Mouse (Mus musculus) bone marrow, adult 2 months (tissue): ENCODE results near the gene Slc26a10. TPM values are rescaled to one million over a fixed set of nuclear protein-coding genes. Genes with fewer than 3 reads are reported as not detected.
"Not testable (repeated sequence)": the region's sequence is repeated elsewhere in the genome, so short reads cannot be mapped to it uniquely, and the experiment has no call there.

Experiments
- H3K27ac ChIP-seq: fragments of 200-500 bp; 2 replicates; pipeline ENCODE4 v1.5.1; 2012; ENCODE audit warnings: low read depth, mild to moderate bottlenecking, control low read depth, inconsistent platforms, low read length; ENCODE audit not compliant: control insufficient read depth, poor library complexity, insufficient read depth
- H3K4me1 ChIP-seq: fragments of 200-500 bp; 2 replicates; pipeline ENCODE4 v1.6.1; 2011; ENCODE audit warnings: low read length; ENCODE audit not compliant: control insufficient read depth, insufficient read depth
- H3K4me3 ChIP-seq: fragments of 200-500 bp; replicated peaks from 2 replicates; pipeline ENCODE3; 2011; ENCODE audit warnings: mild to moderate bottlenecking, low read depth, low read length, control low read depth; ENCODE audit not compliant: control insufficient read depth
- CTCF ChIP-seq: fragments of 200-500 bp; IDR thresholded peaks from 2 replicates; pipeline ENCODE4 v1.5.1; 2011; ENCODE audit warnings: low read length, control low read depth; ENCODE audit not compliant: control insufficient read depth, insufficient read depth
- POLR2A ChIP-seq: fragments of 200-500 bp; IDR thresholded peaks from 2 replicates; pipeline ENCODE4 v1.6.1; 2011; ENCODE audit warnings: low read depth, mild to moderate bottlenecking, control low read depth, low read length, borderline replicate concordance; ENCODE audit not compliant: control insufficient read depth
- WGBS: fragments of 180-500 bp; shearing (Covaris S2); methylation state at CpG from one replicate; pipeline ENCODE4 v1.1.7; 2018; 5-methylcytosine and 5-hydroxymethylcytosine counted together
- polyA plus RNA-seq: library from polyadenylated mRNA; stranded (reverse); fragments of >200 nt; gene quantifications from 2 replicates; pipeline ENCODE4 v1.2.4, GENCODE M21; 2011; ENCODE audit warnings: low replicate concordance; ENCODE audit not compliant: missing spikeins, insufficient read depth, insufficient read length

The Slc26a10 gene
- polyA plus RNA-seq, 1 experiment = not detected

DNA sequence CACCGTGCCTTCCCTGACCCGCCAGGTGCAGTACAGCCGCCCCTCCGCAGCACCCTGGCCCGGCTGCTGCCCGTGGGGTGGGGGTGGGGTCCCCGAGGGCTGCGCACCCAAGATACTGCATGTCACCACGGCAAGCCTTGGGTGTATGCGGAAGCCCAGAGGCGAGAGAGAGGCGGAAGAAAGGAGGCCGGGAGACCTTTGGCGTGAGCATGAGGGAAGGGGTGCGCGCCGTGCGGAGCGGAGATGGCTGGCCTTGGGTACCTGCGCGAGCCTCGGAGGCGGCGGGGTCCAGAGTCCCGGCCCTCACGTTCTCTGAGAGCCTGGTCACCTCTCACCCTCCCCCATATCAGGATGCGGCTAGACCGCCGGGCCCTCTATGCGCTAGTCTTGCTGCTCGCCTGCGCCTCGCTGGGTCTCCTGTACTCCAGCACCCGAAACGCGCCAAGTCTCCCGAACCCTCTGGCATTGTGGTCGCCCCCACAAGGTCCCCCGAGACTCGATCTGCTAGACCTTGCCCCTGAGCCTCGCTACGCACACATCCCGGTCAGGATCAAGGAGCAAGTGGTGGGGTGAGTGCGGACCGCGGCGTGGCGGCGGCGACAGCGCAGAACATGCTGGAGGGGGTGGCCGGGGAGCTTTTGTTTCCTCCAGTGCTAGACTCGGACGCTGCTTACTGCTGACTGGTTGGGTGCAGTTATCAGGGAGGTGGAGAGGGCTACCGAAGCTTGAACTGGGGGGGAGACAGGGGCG is 14.6 kb downstream of the Slc26a10 start:
- TF ChIP-seq POLR2A (peak; percentile 77; the same call in 1 of the 2 replicates), CTCF (no peak)
- Histone ChIP-seq H3K4me1 (peaks cover 7% of the 10 kb centered on the region; the same call in 1 of the 2 replicates), H3K27ac (peak overlapping the region; percentile 99), H3K4me3 (peak overlapping the region; percentile 93)
- under 1% methylated on average over 56 of the region's 56 CpGs for WGBS

DNA sequence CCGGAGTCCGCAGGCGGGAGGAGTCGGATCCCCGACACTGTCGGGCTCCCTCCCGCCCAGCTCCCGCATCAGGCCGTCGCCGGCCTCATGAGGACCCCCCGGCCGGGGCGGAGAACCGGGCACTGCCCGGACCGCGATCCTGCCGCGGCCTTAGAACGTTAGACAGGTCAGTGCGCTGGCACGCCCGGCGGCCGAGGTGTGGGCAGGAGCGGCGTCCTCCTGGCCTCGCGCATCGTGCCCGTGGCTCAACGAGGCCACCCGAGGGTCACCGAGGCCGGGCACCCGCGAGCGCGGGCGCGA is 15.1 kb downstream of the Slc26a10 start:
- H3K4me1 ChIP-seq = peaks cover 7% of the 10 kb centered on the region; the same call in 1 of the 2 replicates
- H3K4me3 ChIP-seq = peak overlapping the region; percentile 93
- TF ChIP-seq CTCF (no peak), POLR2A (no peak)
- WGBS = under 1% methylated on average over 42 of the region's 42 CpGs
- H3K27ac ChIP-seq = peak overlapping the region; percentile 99

DNA sequence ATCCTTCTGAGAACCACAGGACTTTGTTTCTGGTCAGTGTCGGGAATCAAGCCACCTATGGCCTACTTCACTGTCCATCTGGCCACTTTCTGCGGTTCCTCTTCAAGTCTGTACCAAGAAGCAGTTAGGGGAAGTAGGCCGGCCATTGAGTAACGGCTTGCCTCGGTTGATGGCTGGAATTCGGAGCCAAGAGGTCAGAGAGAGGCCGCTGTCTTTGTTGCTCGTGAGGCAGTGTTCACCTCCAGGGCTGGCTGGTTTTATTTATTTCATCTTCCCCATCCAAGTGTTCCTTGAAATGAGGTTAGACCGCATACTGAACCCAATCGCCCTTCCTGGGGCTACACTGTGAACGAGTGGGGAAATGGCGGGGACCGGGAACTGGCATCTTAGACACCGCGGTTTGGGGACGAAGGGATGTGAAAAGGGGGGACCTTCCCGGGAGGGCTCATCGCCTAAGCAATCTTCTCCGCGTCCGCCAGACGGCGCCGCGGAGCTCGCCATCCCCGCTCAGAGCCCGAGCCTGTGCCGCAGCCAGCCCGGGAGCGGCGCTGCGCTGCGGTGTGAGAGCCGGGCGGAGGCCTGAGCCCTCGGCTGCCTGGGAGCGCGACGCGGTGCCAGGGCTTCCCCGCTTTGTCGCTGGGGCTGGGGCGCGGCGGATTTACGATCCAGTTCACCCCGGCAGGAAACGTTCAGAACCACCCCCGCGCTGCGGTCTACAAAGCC is 15.7 kb downstream of the Slc26a10 start, which contains the start of gene B4galnt1:
TSS of gene B4galnt1 (plus strand) at position 595 of the 723 bp plus-strand sequence.
- peak within 1 kb of the TSS; percentile 99 for H3K27ac ChIP-seq
- WGBS = 2% methylated on average over 52 of the region's 52 CpGs
- H3K4me3 ChIP-seq = peak within 1 kb of the TSS; percentile 93
- peaks cover 7% of the 10 kb centered on the region; the same call in 1 of the 2 replicates for H3K4me1 ChIP-seq
- TF ChIP-seq POLR2A = peak; percentile 80; the same call in 1 of the 2 replicates
- TF ChIP-seq CTCF = peak; percentile 75

- H3K27ac ChIP-seq = no peak overlapping the region; the same call in 1 of the 2 replicates
- no peak overlapping the region for H3K4me3 ChIP-seq
- TF ChIP-seq POLR2A (no peak), CTCF (no peak)
- WGBS = 66% methylated on average over 4 of the region's 4 CpGs
- H3K4me1 ChIP-seq = peaks cover 7% of the 10 kb centered on the region; the same call in 1 of the 2 replicates
These were observed 16.3 kb downstream of the Slc26a10 start for GRCm38 (mm10) chr10:127164190-127164589.

- 10% methylated on average over 7 of the region's 7 CpGs for WGBS
- H3K4me3 ChIP-seq, H3K4me1 ChIP-seq: not testable (repeated sequence)
- H3K27ac ChIP-seq = peak overlapping the region; percentile 35; the same call in 1 of the 2 replicates
These were observed 17.6 kb downstream of the Slc26a10 start for GRCm38 (mm10) chr10:127162771-127163261.

- H3K4me3 ChIP-seq = no peak overlapping the region
- 37% methylated on average over 3 of the region's 3 CpGs for WGBS
- TF ChIP-seq POLR2A = no peak
- TF ChIP-seq CTCF = no peak
- H3K4me1 ChIP-seq = peaks cover 2% of the 10 kb centered on the region; the same call in 1 of the 2 replicates
- no peak overlapping the region for H3K27ac ChIP-seq
These were observed 19.7 kb downstream of the Slc26a10 start for GRCm38 (mm10) chr10:127160728-127161127.

DNA sequence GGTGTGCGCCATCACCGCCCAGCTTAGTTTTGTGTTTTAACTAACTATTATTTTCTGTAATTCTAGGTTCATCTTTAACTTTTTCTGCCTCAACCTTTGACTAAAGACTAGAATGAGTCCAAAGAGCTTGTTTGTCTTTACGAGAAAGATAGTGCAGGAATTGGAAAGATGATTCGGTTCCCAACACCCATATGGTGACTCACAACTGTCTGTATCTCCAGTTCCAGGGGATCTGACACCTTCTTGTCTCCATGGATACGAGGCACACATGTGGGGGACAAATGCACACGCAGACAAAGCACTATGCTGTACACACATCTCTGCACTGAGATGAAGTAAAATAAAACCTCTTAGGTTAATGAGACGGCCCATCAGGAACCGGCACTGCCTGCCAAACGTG is 20.4 kb downstream of the Slc26a10 start:
- Histone ChIP-seq H3K4me1 (peaks cover 2% of the 10 kb centered on the region; the same call in 1 of the 2 replicates), H3K4me3 (no peak overlapping the region), H3K27ac (no peak overlapping the region)
- no peak for TF ChIP-seq CTCF
- TF ChIP-seq POLR2A = no peak
- 83% methylated on average over 9 of the region's 9 CpGs for WGBS

DNA sequence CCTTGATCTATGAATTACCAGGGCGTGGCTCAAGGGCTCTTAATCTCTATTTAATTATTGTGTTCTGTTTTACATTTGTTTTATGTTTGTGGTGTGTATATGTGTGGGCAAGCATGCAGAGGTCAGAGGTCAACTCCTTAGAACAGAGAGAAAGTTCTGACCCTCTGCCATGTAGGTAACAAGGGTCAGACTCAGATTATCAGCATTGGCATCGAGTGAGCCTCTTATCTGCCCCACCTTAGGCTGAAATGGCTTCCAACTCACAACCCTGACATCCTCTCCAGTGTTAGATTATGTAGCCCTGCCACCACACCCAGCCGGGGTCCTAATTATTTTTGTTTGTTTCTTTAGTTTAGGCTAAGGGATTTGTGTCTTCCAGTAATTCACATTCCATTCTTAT is 22.0 kb downstream of the Slc26a10 start:
- Histone ChIP-seq H3K4me1 (no peaks in the 10 kb centered on the region; the same call in 1 of the 2 replicates), H3K4me3 (no peak overlapping the region), H3K27ac (no peak overlapping the region)
- WGBS = 62% methylated on average over 3 of the region's 3 CpGs
- TF ChIP-seq POLR2A = no peak
- TF ChIP-seq CTCF = no peak
